Mouse (Mus musculus): ENCODE measurements around the gene Trim38. TPM values are rescaled to one million over a fixed set of nuclear protein-coding genes. Genes with fewer than 3 reads are reported as not detected.
"Not testable (repeated sequence)": the region's sequence is repeated elsewhere in the genome, so short reads cannot be mapped to it uniquely, and the experiment has no call there.

Trim38 gene
- not detected in 2 replicates for polyA plus RNA-seq (2015; fragmentation: Nextera tagmentation; extraction: Ambion mirVana)

GRCm38 (mm10) chr13:23769613-23770012 lies at the start of gene Trim38:
Gene Trim38, plus strand, starts transcription at chr13:23769913.
- not testable (repeated sequence) for H3K4me3 ChIP-seq; H3K4me2 ChIP-seq; H3K9me3 ChIP-seq; H3K27ac ChIP-seq; H3K36me3 ChIP-seq; H3K27me3 ChIP-seq; ATAC-seq (ENCODE audit: borderline replicate concordance, extremely low read depth, low FRiP score, low TSS enrichment); H3K9ac ChIP-seq
- H3K4me1 ChIP-seq = peaks cover 14% of the 10 kb centered on the region
- 84% methylated on average over 2 of the region's 2 CpGs for WGBS

DNA sequence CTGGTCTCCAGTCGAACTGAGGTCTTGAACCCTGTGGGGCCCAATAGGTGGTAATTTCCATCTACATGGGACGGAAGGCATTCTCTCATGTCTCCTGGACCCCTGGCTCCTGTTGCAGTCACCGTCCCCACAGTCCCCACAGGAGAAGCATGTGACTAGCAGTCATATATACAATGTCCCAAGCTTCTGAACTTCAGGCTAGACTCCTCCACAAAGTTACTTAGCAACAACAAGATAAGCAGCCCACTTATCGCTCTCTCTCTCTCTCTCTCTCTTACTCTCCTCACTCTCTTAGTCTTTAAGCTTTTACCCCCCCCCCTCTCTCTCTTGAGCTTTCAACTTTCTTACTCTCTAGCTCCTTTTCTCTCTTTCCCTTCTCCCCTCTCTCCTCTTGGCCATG lies 45.5 kb upstream of the Trim38 start:
- Histone ChIP-seq H3K9ac (no peak overlapping the region), H3K9me3 (no peaks in the 10 kb centered on the region), H3K4me1 (0 out of 2 replicates have a peak, but pooled peaks cover 4% of the 10 kb centered on the region), H3K4me2 (no peak overlapping the region), H3K27ac (no peak overlapping the region), H3K4me3 (no peak overlapping the region), H3K36me3 (no peaks in the 10 kb centered on the region), H3K27me3 (no peaks in the 10 kb centered on the region)
- WGBS = 57% methylated on average over 4 of the region's 4 CpGs
- peak; percentile 67; the same call in 1 of the 2 replicates for ATAC-seq (ENCODE audit: borderline replicate concordance, extremely low read depth, low FRiP score, low TSS enrichment)

DNA sequence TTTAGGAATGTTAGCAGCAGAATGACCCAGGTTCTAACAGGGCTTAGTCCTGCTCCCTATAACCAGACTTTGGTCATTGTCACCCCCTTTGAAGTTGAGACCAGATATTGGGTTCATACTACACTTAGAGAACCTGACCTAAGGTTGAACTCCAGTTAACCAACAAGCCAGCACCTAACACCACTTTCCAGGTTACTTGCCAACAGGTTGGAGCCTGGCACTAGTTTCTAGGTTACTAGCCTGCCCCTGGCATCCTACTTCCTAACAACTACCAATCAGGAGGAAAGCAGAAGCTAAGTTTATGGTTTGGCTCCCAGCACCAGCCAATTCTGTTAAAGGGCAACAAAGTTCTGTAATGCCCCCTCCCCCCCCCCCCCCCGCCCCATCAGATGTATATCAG lies 44.5 kb upstream of the Trim38 start:
- ATAC-seq (ENCODE audit: borderline replicate concordance, extremely low read depth, low FRiP score, low TSS enrichment) = no peak
- Histone ChIP-seq H3K9ac (no peak overlapping the region), H3K27ac (no peak overlapping the region), H3K9me3 (no peaks in the 10 kb centered on the region), H3K4me1 (0 out of 2 replicates have a peak, but pooled peaks cover 4% of the 10 kb centered on the region), H3K4me2 (no peak overlapping the region), H3K36me3 (no peaks in the 10 kb centered on the region), H3K27me3 (no peaks in the 10 kb centered on the region), H3K4me3 (no peak overlapping the region)
- no CpG with 5 or more reads among the region's 1 CpGs for WGBS

DNA sequence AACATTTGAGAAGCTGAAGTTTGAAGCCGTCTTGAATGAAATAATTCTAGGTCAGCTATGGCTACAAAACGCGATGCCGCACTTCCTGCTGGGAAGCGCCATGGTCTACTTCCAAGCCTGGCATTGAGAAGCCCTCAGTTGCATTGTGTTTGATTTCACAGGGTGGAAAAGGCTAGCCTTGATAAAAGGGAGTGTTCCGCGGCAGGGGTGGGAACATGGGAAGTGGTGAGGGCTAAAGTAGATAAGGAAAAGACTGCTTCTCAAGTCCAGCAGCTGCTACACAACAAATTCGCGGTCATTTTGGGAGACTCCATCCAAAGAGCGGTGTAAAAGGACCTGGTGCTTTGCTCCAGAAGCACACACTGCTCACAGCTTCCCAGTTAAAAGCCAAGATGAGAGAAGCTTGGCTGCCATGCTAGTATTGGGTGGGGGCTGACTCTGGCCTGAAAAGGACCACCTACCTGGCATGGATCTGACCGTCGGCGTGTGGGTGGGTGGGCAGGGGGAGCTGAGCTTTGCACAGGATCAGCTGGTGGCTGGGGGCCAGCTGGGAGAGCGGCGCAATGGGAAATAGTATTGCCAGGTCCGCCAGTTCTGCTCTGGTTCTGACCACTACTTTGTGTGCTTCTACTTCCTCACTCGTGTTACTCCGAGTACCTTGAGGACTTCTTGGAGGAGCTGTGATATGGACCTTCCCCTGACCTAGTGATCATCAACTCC lies 41.1 kb upstream of the Trim38 start:
- Histone ChIP-seq H3K9ac (no peak overlapping the region), H3K27ac (no peak overlapping the region), H3K9me3 (no peaks in the 10 kb centered on the region), H3K4me1 (peaks cover 11% of the 10 kb centered on the region), H3K36me3 (no peaks in the 10 kb centered on the region), H3K27me3 (no peaks in the 10 kb centered on the region), H3K4me2 (no peak overlapping the region), H3K4me3 (no peak overlapping the region)
- 90% methylated on average over 18 of the region's 18 CpGs for WGBS
- ATAC-seq (ENCODE audit: borderline replicate concordance, extremely low read depth, low FRiP score, low TSS enrichment) = no peak

GRCm38 (mm10) chr13:23729192-23729525 lies 40.6 kb upstream of the Trim38 start:
- no peak for ATAC-seq (ENCODE audit: borderline replicate concordance, extremely low read depth, low FRiP score, low TSS enrichment)
- no peaks in the 10 kb centered on the region for H3K27me3 ChIP-seq
- no peak overlapping the region for H3K9ac ChIP-seq
- H3K36me3 ChIP-seq = no peaks in the 10 kb centered on the region
- WGBS = 92% methylated on average over 9 of the region's 9 CpGs
- no peaks in the 10 kb centered on the region for H3K9me3 ChIP-seq
- H3K4me3 ChIP-seq = no peak overlapping the region
- H3K27ac ChIP-seq = no peak overlapping the region
- peaks cover 11% of the 10 kb centered on the region for H3K4me1 ChIP-seq
- H3K4me2 ChIP-seq = no peak overlapping the region

DNA sequence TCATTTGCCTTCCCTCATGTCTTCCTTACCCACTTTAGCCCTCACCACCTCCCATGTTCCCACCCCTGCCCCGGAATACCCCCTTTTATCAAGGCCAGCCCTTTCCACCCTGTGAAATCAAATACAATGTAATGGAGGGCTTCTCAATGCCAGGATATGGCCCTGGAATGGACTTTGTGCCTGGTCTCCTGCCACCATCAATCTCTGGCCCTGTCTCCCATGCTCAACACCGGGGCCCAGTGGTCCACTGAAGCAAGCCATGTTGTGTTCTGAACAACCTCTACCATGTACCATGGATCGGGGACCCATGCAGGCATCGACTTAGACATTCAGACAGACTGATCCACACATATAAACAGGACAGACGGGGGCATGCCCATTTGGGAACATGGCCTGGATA lies 40.0 kb upstream of the Trim38 start:
- no peak overlapping the region for H3K4me2 ChIP-seq
- H3K9ac ChIP-seq = no peak overlapping the region
- no peak overlapping the region for H3K27ac ChIP-seq
- H3K36me3 ChIP-seq = no peaks in the 10 kb centered on the region
- no peak; the same call in 1 of the 2 replicates for ATAC-seq (ENCODE audit: borderline replicate concordance, extremely low read depth, low FRiP score, low TSS enrichment)
- 88% methylated on average over 5 of the region's 5 CpGs for WGBS
- no peaks in the 10 kb centered on the region for H3K9me3 ChIP-seq
- H3K27me3 ChIP-seq = no peaks in the 10 kb centered on the region
- no peak overlapping the region for H3K4me3 ChIP-seq
- peaks cover 9% of the 10 kb centered on the region for H3K4me1 ChIP-seq

GRCm38 (mm10) chr13:23730479-23730878 lies 39.2 kb upstream of the Trim38 start:
- Histone ChIP-seq H3K4me2 (no peak overlapping the region), H3K4me1 (peaks cover 7% of the 10 kb centered on the region), H3K27me3 (no peaks in the 10 kb centered on the region), H3K9ac (no peak overlapping the region), H3K27ac (no peak overlapping the region), H3K9me3 (no peaks in the 10 kb centered on the region), H3K36me3 (no peaks in the 10 kb centered on the region), H3K4me3 (no peak overlapping the region)
- ATAC-seq (ENCODE audit: borderline replicate concordance, extremely low read depth, low FRiP score, low TSS enrichment) = no peak
- 17% methylated on average over 8 of the region's 8 CpGs for WGBS

DNA sequence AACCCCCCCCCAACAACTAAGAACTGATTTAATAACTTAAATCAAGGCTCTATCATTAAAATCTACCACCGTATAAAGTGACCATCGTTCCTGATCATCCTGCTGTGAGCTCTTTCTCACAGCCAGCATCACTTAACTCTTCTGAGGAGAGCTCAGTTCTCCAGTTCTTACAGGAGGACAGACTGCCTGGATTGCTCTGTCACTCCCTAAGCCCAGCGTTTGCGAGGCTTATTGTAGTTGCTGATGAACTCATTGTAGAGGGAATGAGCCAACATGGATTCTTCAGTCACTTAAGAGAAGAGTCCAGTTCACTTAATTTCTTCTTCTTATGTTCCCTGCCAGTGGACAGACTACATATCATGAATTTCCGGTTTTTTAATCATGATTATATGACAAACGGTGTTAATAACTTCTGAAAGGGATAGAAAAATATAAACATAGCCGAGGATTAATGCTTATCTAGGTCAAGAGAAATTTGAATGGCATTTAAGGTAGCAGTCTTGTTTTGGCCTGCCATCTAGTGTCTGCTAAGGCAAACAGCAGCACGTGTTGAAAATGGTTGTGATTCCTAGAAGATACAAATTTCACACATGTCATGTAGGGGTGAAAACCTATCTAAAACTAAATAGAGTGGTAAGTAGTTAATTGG lies 37.4 kb upstream of the Trim38 start:
- Histone ChIP-seq H3K27me3 (no peaks in the 10 kb centered on the region), H3K4me3 (no peak overlapping the region), H3K9ac (no peak overlapping the region), H3K27ac (no peak overlapping the region), H3K36me3 (no peaks in the 10 kb centered on the region), H3K4me2 (no peak overlapping the region), H3K9me3 (no peaks in the 10 kb centered on the region), H3K4me1 (peaks cover 7% of the 10 kb centered on the region)
- 20% methylated on average over 8 of the region's 8 CpGs for WGBS
- no peak for ATAC-seq (ENCODE audit: borderline replicate concordance, extremely low read depth, low FRiP score, low TSS enrichment)

- H3K4me3 ChIP-seq = no peak overlapping the region
- ATAC-seq (ENCODE audit: borderline replicate concordance, extremely low read depth, low FRiP score, low TSS enrichment) = no peak
- peaks cover 12% of the 10 kb centered on the region for H3K4me1 ChIP-seq
- H3K4me2 ChIP-seq = no peak overlapping the region
- WGBS = 91% methylated on average over 5 of the region's 5 CpGs
- H3K27me3 ChIP-seq = no peaks in the 10 kb centered on the region
- H3K9ac ChIP-seq = no peak overlapping the region
- H3K27ac ChIP-seq = no peak overlapping the region
- no peaks in the 10 kb centered on the region for H3K36me3 ChIP-seq
- H3K9me3 ChIP-seq = no peaks in the 10 kb centered on the region
Measured at GRCm38 (mm10) chr13:23737091-23737490, 32.6 kb upstream of the Trim38 start.

GRCm38 (mm10) chr13:23738041-23738440 lies 31.7 kb upstream of the Trim38 start:
- 23% methylated on average over 4 of the region's 4 CpGs for WGBS
- Histone ChIP-seq H3K9ac (0 out of 2 replicates have a peak overlapping the region, but pooled peaks have one; percentile 96), H3K27ac (peak overlapping the region; percentile 100), H3K4me2 (peak overlapping the region; percentile 95), H3K27me3 (no peaks in the 10 kb centered on the region), H3K36me3 (no peaks in the 10 kb centered on the region), H3K9me3 (no peaks in the 10 kb centered on the region), H3K4me3 (peak overlapping the region; percentile 64; the same call in 1 of the 2 replicates), H3K4me1 (peaks cover 9% of the 10 kb centered on the region; the same call in 1 of the 2 replicates)
- no peak for ATAC-seq (ENCODE audit: borderline replicate concordance, extremely low read depth, low FRiP score, low TSS enrichment)

- peak within 1 kb of the TSS; percentile 95 for H3K4me2 ChIP-seq
- peak; percentile 95 for ATAC-seq (ENCODE audit: borderline replicate concordance, extremely low read depth, low FRiP score, low TSS enrichment)
- peak within 1 kb of the TSS; percentile 64 for H3K4me3 ChIP-seq
- peak within 1 kb of the TSS; percentile 100 for H3K27ac ChIP-seq
- H3K9me3 ChIP-seq = no peaks in the 10 kb centered on the region
- 1% methylated on average over 38 of the region's 38 CpGs for WGBS
- H3K36me3 ChIP-seq = no peaks in the 10 kb centered on the region
- H3K27me3 ChIP-seq = no peaks in the 10 kb centered on the region
- H3K4me1 ChIP-seq = peaks cover 9% of the 10 kb centered on the region; the same call in 1 of the 2 replicates
- H3K9ac ChIP-seq = peak within 1 kb of the TSS; percentile 96
Measured at GRCm38 (mm10) chr13:23738677-23739068, 31.0 kb upstream of the Trim38 start, which contains the start of gene Hist1h1c. Gene Hist1h1c, plus strand, starts transcription at chr13:23738808.
